Mouse (Mus musculus) spleen, adult 2 months (tissue): Measurements from ENCODE around the gene Asap3. TPM values are rescaled to one million over a fixed set of nuclear protein-coding genes. Genes with fewer than 3 reads are reported as not detected.

Experiments used
- DNase-seq, 2 experiments: peaks; one replicate each; pipeline versions ENCODE4 v3.0.0 to v3.0.0-alpha.2; 2012 to 2021; ENCODE audit warnings: low spot score in 2 of 2, low read depth in 1 of 2
- H3K27ac ChIP-seq: fragments of 200-500 bp; 2 replicates; pipeline ENCODE4 v1.5.1; 2012; ENCODE audit warnings: low read length, inconsistent platforms; ENCODE audit not compliant: insufficient read depth
- H3K27me3 ChIP-seq: fragments of 200-500 bp; 2 replicates; pipeline ENCODE4 v1.6.1; 2012; ENCODE audit warnings: mild to moderate bottlenecking, moderate library complexity, low read length, inconsistent platforms; ENCODE audit not compliant: control insufficient read depth, insufficient read depth
- H3K36me3 ChIP-seq: fragments of 200-500 bp; 2 replicates; pipeline ENCODE4 v1.6.1; 2012; ENCODE audit warnings: mild to moderate bottlenecking, low read length, inconsistent platforms; ENCODE audit not compliant: control insufficient read depth, insufficient read depth
- H3K4me1 ChIP-seq: fragments of 200-500 bp; 2 replicates; pipeline ENCODE4 v1.6.1; 2011; ENCODE audit warnings: inconsistent platforms; ENCODE audit not compliant: control insufficient read depth, insufficient read depth, insufficient read length
- H3K4me3 ChIP-seq: fragments of 200-500 bp; 2 replicates; pipeline ENCODE4 v1.5.1; 2011; ENCODE audit warnings: mild to moderate bottlenecking, inconsistent platforms; ENCODE audit not compliant: insufficient read depth, insufficient read length; ENCODE audit errors: extremely low read depth
- CTCF ChIP-seq: fragments of 200-500 bp; IDR thresholded peaks from 2 replicates; pipeline ENCODE4 v1.5.1; 2011; ENCODE audit warnings: mild to moderate bottlenecking, inconsistent platforms; ENCODE audit not compliant: insufficient read depth, insufficient read length, insufficient replicate concordance; ENCODE audit errors: extremely low read depth
- POLR2A ChIP-seq: fragments of 200-500 bp; IDR thresholded peaks from 2 replicates; pipeline ENCODE4 v1.6.1; 2011; ENCODE audit warnings: low read depth, low read length, inconsistent platforms
- WGBS: fragments of 180-500 bp; shearing (Covaris S2); methylation state at CpG from one replicate; pipeline ENCODE4 v1.1.7; 2018; 5-methylcytosine and 5-hydroxymethylcytosine counted together
- polyA plus RNA-seq: library from polyadenylated mRNA; depleted of rRNA; stranded (reverse); fragments of >200 nt; gene quantifications from 2 replicates; pipeline ENCODE4 v1.2.3, GENCODE M21; 2012

Gene Asap3
- polyA plus RNA-seq, 1 experiment = 2.5 TPM

- 50% methylated on average over 8 of the region's 8 CpGs for WGBS
- H3K27ac ChIP-seq = peak overlapping the region; percentile 60
- no peaks in the 10 kb centered on the region for H3K27me3 ChIP-seq
- peaks cover 31% of the 10 kb centered on the region for H3K36me3 ChIP-seq
- no peak overlapping the region for H3K4me3 ChIP-seq
- no peak; the same call in 1 of the 2 replicates for TF ChIP-seq POLR2A
- TF ChIP-seq CTCF = no peak
- H3K4me1 ChIP-seq = peaks cover 5% of the 10 kb centered on the region; the same call in 1 of the 2 replicates
- DNase-seq = peak in 1 of 2 experiments; percentile 40
These were observed 16.3 kb upstream of the Asap3 start for GRCm38 (mm10) chr4:136189912-136190311.

- H3K36me3 ChIP-seq = peaks cover 26% of the 10 kb centered on the region
- TF ChIP-seq CTCF (no peak), POLR2A (no peak)
These were observed 12.6 kb upstream of the Asap3 start for GRCm38 (mm10) chr4:136193571-136193970.

GRCm38 (mm10) chr4:136195029-136195428 is 11.1 kb upstream of the Asap3 start:
- Histone ChIP-seq H3K4me3 (no peak overlapping the region), H3K36me3 (peaks cover 23% of the 10 kb centered on the region), H3K4me1 (no peaks in the 10 kb centered on the region), H3K27ac (no peak overlapping the region), H3K27me3 (no peaks in the 10 kb centered on the region)
- TF ChIP-seq CTCF (no peak), POLR2A (no peak)
- no peak for DNase-seq
- WGBS = 89% methylated on average over 7 of the region's 7 CpGs

More at GRCm38 (mm10) chr4:136193571-136193970, 12.6 kb upstream of the Asap3 start:
- H3K27ac ChIP-seq = no peak overlapping the region
- WGBS = 93% methylated on average over 3 of the region's 3 CpGs
- no peaks in the 10 kb centered on the region for H3K27me3 ChIP-seq
- no peak for DNase-seq
- H3K4me1 ChIP-seq = no peaks in the 10 kb centered on the region
- no peak overlapping the region for H3K4me3 ChIP-seq

- Histone ChIP-seq H3K36me3 (peaks cover 22% of the 10 kb centered on the region), H3K4me1 (no peaks in the 10 kb centered on the region), H3K4me3 (no peak overlapping the region), H3K27me3 (no peaks in the 10 kb centered on the region), H3K27ac (no peak overlapping the region)
- WGBS = 93% methylated on average over 9 of the region's 9 CpGs
- TF ChIP-seq CTCF (no peak), POLR2A (no peak)
- DNase-seq = no peak
These were observed 10.5 kb upstream of the Asap3 start for GRCm38 (mm10) chr4:136195629-136196028.

- peak overlapping the region; percentile 16; the same call in 1 of the 2 replicates for H3K27ac ChIP-seq
- TF ChIP-seq POLR2A (no peak), CTCF (no peak)
- H3K36me3 ChIP-seq = peaks cover 20% of the 10 kb centered on the region
- H3K4me3 ChIP-seq = no peak overlapping the region
- H3K27me3 ChIP-seq = no peaks in the 10 kb centered on the region
- DNase-seq = no peak
- H3K4me1 ChIP-seq = no peaks in the 10 kb centered on the region
- WGBS = 89% methylated on average over 10 of the region's 10 CpGs
These were observed 10.0 kb upstream of the Asap3 start for GRCm38 (mm10) chr4:136196201-136196600.

GRCm38 (mm10) chr4:136198846-136199245 is 7.3 kb upstream of the Asap3 start:
- Histone ChIP-seq H3K27ac (no peak overlapping the region), H3K27me3 (no peaks in the 10 kb centered on the region), H3K4me3 (no peak overlapping the region), H3K4me1 (no peaks in the 10 kb centered on the region), H3K36me3 (peaks cover 3% of the 10 kb centered on the region)
- DNase-seq = no peak
- TF ChIP-seq CTCF (no peak), POLR2A (no peak)
- 86% methylated on average over 7 of the region's 7 CpGs for WGBS

GRCm38 (mm10) chr4:136199562-136200292 is 6.4 kb upstream of the Asap3 start:
- DNase-seq = peak in 1 of 2 experiments; percentile 33
- Histone ChIP-seq H3K4me1 (no peaks in the 10 kb centered on the region), H3K27ac (no peak overlapping the region), H3K36me3 (no peaks in the 10 kb centered on the region), H3K27me3 (no peaks in the 10 kb centered on the region), H3K4me3 (no peak overlapping the region)
- 34% methylated on average over 9 of the region's 9 CpGs for WGBS
- TF ChIP-seq POLR2A (no peak), CTCF (peak; percentile 90; the same call in 1 of the 2 replicates)
